Mouse (Mus musculus) liver, embryonic 14.5 days (tissue): ENCODE measurements around the gene Man2a1.

ENCODE experiments used
- CTCF ChIP-seq: IDR thresholded peaks from 2 replicates; pipeline ENCODE4 v1.5.1; 2016; ENCODE audit warnings: antibody characterized with exemption, low read depth, control low read depth
- EP300 ChIP-seq: IDR thresholded peaks from 2 replicates; pipeline ENCODE4 v1.6.1; 2016; ENCODE audit warnings: antibody characterized with exemption, low read depth

DNA sequence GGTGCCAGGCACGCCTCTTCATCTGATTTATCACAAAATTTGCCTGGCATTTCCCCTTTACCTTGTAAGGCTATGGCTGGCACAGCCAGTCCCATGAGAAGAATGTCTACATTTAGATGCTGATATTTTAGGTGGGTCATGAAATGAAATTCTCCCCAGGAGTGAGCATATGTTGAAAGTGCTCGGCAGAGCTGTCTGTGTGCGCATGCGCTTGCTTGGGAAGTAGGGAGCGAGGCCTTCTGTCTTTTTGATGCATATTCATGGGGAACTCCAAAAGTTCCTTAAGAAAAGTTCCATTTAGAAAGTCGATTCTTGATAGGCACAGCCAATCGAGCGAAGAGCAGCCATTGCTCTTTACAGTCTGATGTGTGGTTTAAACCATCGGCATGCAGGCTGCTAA, 26.6 kb upstream of the Man2a1 start:
- TF ChIP-seq CTCF (no peak), EP300 (no peak)
